Mouse (Mus musculus) CH12.LX (cell line): Measurements from ENCODE around the gene Ssbp2. TPM values are rescaled to one million over a fixed set of nuclear protein-coding genes. Genes with fewer than 3 reads are reported as not detected.
A peak's percentile ranks its signal among the peaks of the same experiment; 100 is the strongest.

Source experiments
- DNase-seq: peaks from one replicate; pipeline ENCODE4 v3.0.0-alpha.2; 2013; ENCODE audit errors: extremely low read depth
- H3K27ac ChIP-seq: 2 replicates; pipeline ENCODE4 v1.5.1; 2012; ENCODE audit warnings: low read depth, mild to moderate bottlenecking, control low read depth, moderate library complexity; ENCODE audit not compliant: insufficient read depth
- H3K27me3 ChIP-seq: replicated peaks from 2 replicates; pipeline ENCODE3; 2012; ENCODE audit warnings: inconsistent platforms
- H3K36me3 ChIP-seq, 2 experiments: replicated peaks in 1 of 2; 2 replicates each; pipeline versions ENCODE3 to v1.6.1; 2012; ENCODE audit warnings: inconsistent platforms in 1 of 2, low read length in 1 of 2, mild to moderate bottlenecking in 1 of 2, mixed read lengths in 1 of 2, moderate library complexity in 1 of 2; ENCODE audit not compliant: control insufficient read depth in 1 of 2, insufficient read depth in 1 of 2
- H3K4me1 ChIP-seq, 2 experiments: 2 replicates each; pipeline ENCODE4 v1.6.1; 2012; ENCODE audit warnings: inconsistent platforms in 1 of 2, moderate library complexity in 1 of 2; ENCODE audit not compliant: insufficient read depth in 2 of 2, control insufficient read depth in 1 of 2
- H3K4me2 ChIP-seq: 2 replicates; pipeline ENCODE4 v1.6.1; 2012; ENCODE audit warnings: low read depth, mild to moderate bottlenecking, control low read depth; ENCODE audit not compliant: poor library complexity, insufficient read depth, severe bottlenecking
- H3K4me3 ChIP-seq, 3 experiments: fragments of 150-350 bp in 1 of 3; sonication (generic) in 1 of 3; replicated peaks in 1 of 3; 2 replicates each; pipeline versions ENCODE3 to v1.5.1; 2011 to 2012; ENCODE audit warnings: low read depth in 2 of 3, low read length in 2 of 3, mild to moderate bottlenecking in 2 of 3, moderate library complexity in 2 of 3, control low read depth in 1 of 3, improper control_type of control experiment in 1 of 3, inconsistent platforms in 1 of 3, mixed read lengths in 1 of 3; ENCODE audit not compliant: poor library complexity in 1 of 3
- H3K79me2 ChIP-seq: replicated peaks from 2 replicates; pipeline ENCODE4 v1.6.1; 2012; ENCODE audit warnings: mild to moderate bottlenecking, moderate library complexity; ENCODE audit not compliant: control insufficient read depth, poor library complexity, insufficient read depth, severe bottlenecking; ENCODE audit errors: extremely low read depth
- H3K9ac ChIP-seq: 2 replicates; pipeline ENCODE4 v1.6.1; 2012; ENCODE audit warnings: low read depth, mild to moderate bottlenecking, control low read depth, moderate library complexity; ENCODE audit not compliant: insufficient read depth
- H3K9me3 ChIP-seq: replicated peaks from 2 replicates; pipeline ENCODE3; 2012; ENCODE audit warnings: low read length, inconsistent platforms, mixed read lengths
- CTCF ChIP-seq, 2 experiments: IDR thresholded peaks in 1 of 2; conservative IDR thresholded peaks in 1 of 2; 2 replicates each; pipeline ENCODE4 v1.5.1; 2011 to 2012; ENCODE audit warnings: low read depth in 2 of 2, low read length in 2 of 2, improper control_type of control experiment in 1 of 2, inconsistent platforms in 1 of 2, mild to moderate bottlenecking in 1 of 2, moderate library complexity in 1 of 2
- ELF1 ChIP-seq: IDR thresholded peaks from 2 replicates; pipeline ENCODE4 v1.6.1; 2014; ENCODE audit warnings: low read depth, mild to moderate bottlenecking, inconsistent platforms, low read length, improper control_type of control experiment
- IRF4 ChIP-seq: IDR thresholded peaks from 2 replicates; pipeline ENCODE4 v1.6.1; 2014; ENCODE audit warnings: low read depth, mild to moderate bottlenecking, inconsistent platforms, low read length, improper control_type of control experiment
- MEF2A ChIP-seq: IDR thresholded peaks from 2 replicates; pipeline ENCODE4 v1.6.1; 2014; ENCODE audit warnings: low read depth, mild to moderate bottlenecking, inconsistent platforms, low read length, improper control_type of control experiment, borderline replicate concordance
- MYC ChIP-seq: IDR thresholded peaks from 2 replicates; pipeline ENCODE4 v1.6.1; 2011; ENCODE audit warnings: low read depth, mild to moderate bottlenecking, improper control_type of control experiment, low read length
- NELFE ChIP-seq: IDR thresholded peaks from 2 replicates; pipeline ENCODE4 v1.6.1; 2011; ENCODE audit warnings: low read depth, low read length, improper control_type of control experiment
- POLR2A ChIP-seq: IDR thresholded peaks from 2 replicates; pipeline ENCODE4 v1.6.1; 2011; ENCODE audit warnings: low read depth, mild to moderate bottlenecking, improper control_type of control experiment, low read length
- RAD21 ChIP-seq: IDR thresholded peaks from 2 replicates; pipeline ENCODE4 v1.6.1; 2011; ENCODE audit warnings: low read depth, mild to moderate bottlenecking, low read length, improper control_type of control experiment, moderate library complexity
- SIN3A ChIP-seq: IDR thresholded peaks from 2 replicates; pipeline ENCODE4 v1.6.1; 2012; ENCODE audit warnings: low read length, improper control_type of control experiment, inconsistent platforms
- SMC3 ChIP-seq: IDR thresholded peaks from 2 replicates; pipeline ENCODE4 v1.6.1; 2011; ENCODE audit warnings: low read depth, low read length, improper control_type of control experiment
- TCF12 ChIP-seq: IDR thresholded peaks from 2 replicates; pipeline ENCODE4 v1.6.1; 2014; ENCODE audit warnings: low read depth, mild to moderate bottlenecking, inconsistent platforms, low read length, improper control_type of control experiment
- UBTF ChIP-seq: IDR thresholded peaks from 2 replicates; pipeline ENCODE4 v1.6.1; 2012; ENCODE audit warnings: low read depth, mild to moderate bottlenecking, inconsistent platforms, low read length, improper control_type of control experiment, moderate library complexity
- USF2 ChIP-seq: conservative IDR thresholded peaks from 2 replicates; pipeline ENCODE4 v1.6.1; 2011; ENCODE audit warnings: low read depth, low read length, improper control_type of control experiment
- dilution Hi-C: fragments of 300-500 bp; cut with MboI; formaldehyde crosslinking; loops from 2 replicates; pipeline ENCODE4 v1.14.3; 2020; ENCODE audit warnings: low sequenced_read_pairs; ENCODE audit not compliant: extremely low pct_unique_long_range_greater_than_20kb, extremely low pct_ligation_motif_present
- in situ Hi-C: fragments of 300-500 bp; cut with MboI; formaldehyde crosslinking; loops from 3 replicates; pipeline ENCODE4 v1.14.3; 2019; ENCODE audit warnings: low sequenced_read_pairs, low pct_ligation_motif_present, low pct_unique_long_range_greater_than_20kb, mixed read lengths
- polyA plus RNA-seq: library from polyadenylated mRNA; unstranded; fragments of >175 nt; gene quantifications from 2 replicates; pipeline ENCODE4 v1.2.1, GENCODE M21; 2012; ENCODE audit warnings: low read depth; ENCODE audit not compliant: insufficient read length
- total RNA-seq, 2 experiments: library from RNA; depleted of rRNA; stranded (reverse); fragments of 300-350 nt in 1 of 2; fragments of >200 nt in 1 of 2; gene quantifications; 2 replicates each; pipeline ENCODE4 v1.2.3; 2012 to 2014

The Ssbp2 gene
- total and polyA plus RNA-seq, 3 experiments: 1.9 to 3.6 (median 1.9) TPM

- in situ Hi-C loops (no loop called here), dilution Hi-C loops (no loop called here)
- peak; percentile 53 for DNase-seq
These were observed 242.3 kb downstream of the Ssbp2 start for GRCm38 (mm10) chr13:91702337-91702736.

GRCm38 (mm10) chr13:91719487-91719886, 259.4 kb downstream of the Ssbp2 start:
- Histone ChIP-seq H3K9me3 (no peaks in the 10 kb centered on the region), H3K4me1 (peaks cover 9 to 14% of the 10 kb centered on the region in 2 experiments; a peak in 3 of 4 replicates), H3K4me3 (no peak overlapping the region), H3K36me3 (no peaks in the 10 kb centered on the region), H3K27ac (no peak overlapping the region), H3K9ac (no peak overlapping the region), H3K27me3 (no peaks in the 10 kb centered on the region), H3K4me2 (no peak overlapping the region), H3K79me2 (no peaks in the 10 kb centered on the region)
- TF ChIP-seq RAD21: no peak
- no peak for TF ChIP-seq USF2
- no peak for TF ChIP-seq ELF1
- TF ChIP-seq UBTF: no peak
- no peak for TF ChIP-seq IRF4
- TF ChIP-seq SIN3A: no peak
- no peak for TF ChIP-seq NELFE
- TF ChIP-seq TCF12: no peak
- DNase-seq: no peak
- in situ Hi-C loops: loop anchor here (10.0 kb wide), 1 partner anchor 145 kb away; no protein-coding TSS in a partner anchor
- dilution Hi-C loops: no loop called here

More at GRCm38 (mm10) chr13:91702337-91702736, 242.3 kb downstream of the Ssbp2 start:
- Histone ChIP-seq H3K4me3 (no peak overlapping the region), H3K9ac (no peak overlapping the region), H3K79me2 (no peaks in the 10 kb centered on the region), H3K4me2 (no peak overlapping the region), H3K27me3 (no peaks in the 10 kb centered on the region), H3K9me3 (no peaks in the 10 kb centered on the region), H3K4me1 (peaks cover 5 to 25% of the 10 kb centered on the region in 2 experiments), H3K27ac (no peak overlapping the region), H3K36me3 (no peaks in the 10 kb centered on the region)
- TF ChIP-seq ELF1 (peak; percentile 47; the same call in 1 of the 2 replicates), MYC (no peak)

GRCm38 (mm10) chr13:91723108-91723735, 263.1 kb downstream of the Ssbp2 start:
- peak; percentile 58 for DNase-seq
- H3K27me3 ChIP-seq: no peaks in the 10 kb centered on the region
- no peak overlapping the region for H3K9ac ChIP-seq
- TF ChIP-seq SMC3 (peak; percentile 88), MEF2A (no peak), POLR2A (no peak), RAD21 (peak; percentile 78), CTCF (conservative IDR thresholded peaks at IDR 0.05 in 1 of 2, IDR thresholded peaks at IDR 0.05 in 1 of 2; ENCODE audit: low read depth in 2 of 2, low read length in 2 of 2) (peak; percentile 82 to 84)
- TF ChIP-seq, all 38 proteins: peak for 3
- in situ Hi-C loops: no loop called here
- no peak overlapping the region for H3K27ac ChIP-seq
- H3K36me3 ChIP-seq: no peaks in the 10 kb centered on the region
- no peak overlapping the region for H3K4me3 ChIP-seq
- no peaks in the 10 kb centered on the region for H3K9me3 ChIP-seq
- dilution Hi-C loops: no loop called here
- no peaks in the 10 kb centered on the region for H3K79me2 ChIP-seq
- H3K4me2 ChIP-seq: no peak overlapping the region
- peaks cover 11 to 48% of the 10 kb centered on the region in 2 experiments; a peak in 3 of 4 replicates for H3K4me1 ChIP-seq
